Mouse (Mus musculus) brain, adult 2 months (tissue): ENCODE results near the gene Mynn.
"Not testable (repeated sequence)": the region's sequence is repeated elsewhere in the genome, so short reads cannot be mapped to it uniquely, and the experiment has no call there.

ENCODE experiments used
- DNase-seq: peaks from one replicate; pipeline ENCODE4 v3.0.0; 2011; ENCODE audit warnings: low read depth, low spot score

Mynn gene

GRCm38 (mm10) chr3:30602065-30602739 lies at the start of gene Mynn:
TSS of gene Mynn (plus strand) at chr3:30602065.
- peak; percentile 98 for DNase-seq

DNA sequence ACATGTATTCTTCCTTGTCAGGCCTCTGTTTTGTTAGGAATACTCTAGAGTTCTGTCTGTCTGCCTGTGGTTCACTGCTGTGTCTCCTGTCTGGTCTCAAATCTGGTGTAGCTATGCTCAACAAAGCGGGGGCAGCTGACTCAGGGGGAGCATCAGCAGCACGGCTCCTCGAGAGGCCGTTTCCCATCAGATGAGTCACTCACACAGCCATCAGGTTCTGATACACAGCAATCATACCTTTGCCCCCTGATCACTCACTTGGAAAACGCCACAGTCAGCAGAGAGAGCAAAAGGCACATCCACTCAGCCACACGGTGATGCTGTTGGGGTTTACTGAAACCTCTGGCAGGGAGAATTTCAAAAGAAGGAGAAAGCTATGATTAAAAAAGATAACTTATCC lies 48.1 kb upstream of the Mynn start:
- no peak for DNase-seq

GRCm38 (mm10) chr3:30560677-30561314 lies 41.1 kb upstream of the Mynn start:
- peak; percentile 23 for DNase-seq

GRCm38 (mm10) chr3:30566333-30566732 lies 35.5 kb upstream of the Mynn start:
- not testable (repeated sequence) for DNase-seq

DNA sequence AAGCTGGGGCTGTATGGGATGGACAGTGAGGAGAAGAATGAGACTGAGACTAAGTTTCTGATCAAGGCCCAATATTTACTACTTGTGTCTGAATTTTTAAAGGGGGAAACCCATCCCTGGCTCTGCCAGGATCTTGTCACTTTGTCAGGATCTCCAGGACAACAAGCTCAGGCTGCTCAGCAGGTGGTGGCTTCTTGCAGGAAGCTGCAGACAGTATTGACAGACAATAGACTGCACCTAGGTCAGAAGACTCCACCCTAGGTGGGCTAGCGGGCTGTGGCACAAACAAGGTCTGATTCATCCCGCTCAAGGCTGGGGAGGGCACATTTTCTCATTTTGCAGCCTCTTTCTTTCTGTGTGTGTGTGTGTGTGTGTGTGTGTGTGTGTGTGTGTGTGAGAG lies 28.3 kb upstream of the Mynn start:
- DNase-seq: no peak

DNA sequence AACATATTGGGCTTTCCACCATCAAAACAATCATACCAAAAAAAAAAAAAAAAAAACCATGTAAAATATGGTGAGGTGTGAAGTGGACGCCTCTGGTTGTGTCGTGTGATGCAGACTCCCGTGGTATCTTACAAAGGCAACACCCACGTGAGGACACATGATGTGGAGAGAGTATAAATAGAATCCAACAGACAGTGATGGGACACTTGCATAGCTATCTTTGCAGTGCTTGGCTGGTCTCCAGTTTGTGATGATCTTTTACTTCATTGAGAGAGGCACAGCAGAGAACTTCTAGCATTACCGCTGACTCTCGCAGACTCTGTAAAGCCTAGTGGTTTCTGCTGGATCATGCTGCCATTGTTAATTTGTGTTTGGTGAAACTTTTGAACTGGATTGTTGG lies 13.0 kb upstream of the Mynn start:
- DNase-seq: peak; percentile 52

GRCm38 (mm10) chr3:30592418-30592853 lies 9.4 kb upstream of the Mynn start:
- peak; percentile 88 for DNase-seq

- peak; percentile 78 for DNase-seq
Observed at GRCm38 (mm10) chr3:30593719-30594485, 8.0 kb upstream of the Mynn start.

DNA sequence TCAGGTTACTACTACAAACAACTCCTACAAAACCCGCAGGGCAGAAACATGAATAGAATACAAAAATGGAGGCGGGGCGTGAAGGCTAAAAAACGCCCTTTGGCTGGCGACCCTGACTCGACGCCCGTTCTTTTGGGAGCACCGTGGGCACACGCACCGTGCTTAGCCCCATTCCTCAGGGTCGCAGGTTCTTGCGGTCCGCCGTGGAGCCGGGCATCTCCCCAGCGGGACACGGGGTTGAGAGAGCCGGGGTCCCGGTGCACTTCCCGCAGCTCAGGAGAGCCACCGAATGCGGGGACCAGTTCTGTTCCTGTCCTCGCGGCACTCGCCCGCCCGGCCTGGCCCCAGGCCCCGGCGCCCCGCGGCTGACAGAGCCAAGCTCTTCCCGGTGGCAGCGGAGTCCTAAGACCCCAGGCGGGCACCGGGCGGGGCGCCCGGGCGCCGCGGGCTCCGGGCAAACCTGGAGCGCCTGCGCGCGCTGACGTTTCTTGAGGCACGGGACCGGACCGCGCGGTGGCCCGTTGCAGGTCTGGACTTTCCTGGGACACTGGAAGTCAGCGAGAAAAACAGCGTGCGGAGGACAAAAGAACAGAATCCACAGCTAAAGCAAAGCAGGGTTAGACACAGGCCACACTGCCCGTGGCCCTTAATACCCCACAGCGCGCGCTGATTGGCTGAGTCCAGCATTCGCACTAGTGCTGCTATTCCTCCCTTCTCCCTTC lies 6.6 kb upstream of the Mynn start:
- DNase-seq: peak; percentile 76

DNA sequence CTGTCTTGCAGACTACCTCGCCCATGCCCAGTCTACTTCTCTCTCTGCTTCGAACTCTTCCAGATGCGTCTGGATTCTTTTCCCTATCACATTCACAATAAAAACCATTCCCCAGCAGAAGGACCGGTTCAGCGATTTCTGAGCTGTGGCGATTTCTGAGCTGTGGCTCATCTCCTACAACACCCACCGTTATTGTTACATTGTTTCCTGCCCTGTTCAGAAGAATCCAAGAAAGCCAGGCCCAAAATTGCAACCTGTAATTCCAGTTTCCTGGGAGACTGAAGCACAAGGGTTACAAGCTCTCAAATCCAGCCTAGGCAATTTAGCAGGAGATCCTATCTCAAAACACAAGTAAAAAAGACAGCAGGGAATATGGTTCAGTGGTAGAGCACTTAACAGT lies 4.6 kb upstream of the Mynn start:
- DNase-seq: no peak

DNA sequence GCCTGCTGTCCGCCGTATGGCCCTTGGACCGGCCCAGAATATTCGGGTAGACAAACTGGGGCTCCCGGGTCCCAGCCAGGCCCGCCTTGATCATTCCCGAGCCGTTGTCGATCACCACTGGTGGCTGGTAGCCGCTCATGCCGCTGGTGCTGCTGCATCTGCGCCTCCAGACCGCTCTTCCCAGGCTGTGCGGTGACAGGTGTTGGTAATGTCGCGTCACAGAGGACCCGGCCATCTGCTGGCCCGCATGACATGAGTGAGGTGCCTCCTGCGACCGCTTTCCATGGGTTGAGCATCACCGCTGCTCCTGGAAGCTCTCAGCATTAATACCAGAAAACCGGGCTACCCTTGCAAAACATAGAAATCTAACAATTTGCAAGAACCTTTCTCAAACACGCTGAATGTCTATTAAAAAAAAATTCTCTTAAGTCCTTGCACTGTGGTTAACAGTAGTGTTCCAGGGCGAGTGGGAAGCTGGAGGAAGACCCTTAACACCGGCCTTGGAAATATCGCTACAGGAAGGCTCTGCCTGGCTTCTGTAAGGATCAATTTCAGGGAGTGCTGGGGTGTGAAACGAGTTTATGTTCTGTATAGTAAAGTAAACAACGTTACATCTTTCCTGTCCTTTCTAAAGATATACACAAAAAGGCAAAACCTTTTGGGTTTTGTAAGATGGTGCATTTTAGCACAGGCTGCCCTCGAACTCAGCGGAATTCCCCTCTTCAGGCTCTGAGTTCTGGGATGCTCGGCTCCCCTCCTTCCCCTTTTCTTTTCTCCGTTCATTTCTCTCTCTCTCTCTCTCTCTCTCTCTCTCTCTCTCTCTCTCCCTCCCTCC lies 1.9 kb upstream of the Mynn start, which contains the start of gene Actrt3:
TSS of gene Actrt3 (minus strand) at position 229 of the 835 bp plus-strand sequence.
- DNase-seq: peak; percentile 90

DNA sequence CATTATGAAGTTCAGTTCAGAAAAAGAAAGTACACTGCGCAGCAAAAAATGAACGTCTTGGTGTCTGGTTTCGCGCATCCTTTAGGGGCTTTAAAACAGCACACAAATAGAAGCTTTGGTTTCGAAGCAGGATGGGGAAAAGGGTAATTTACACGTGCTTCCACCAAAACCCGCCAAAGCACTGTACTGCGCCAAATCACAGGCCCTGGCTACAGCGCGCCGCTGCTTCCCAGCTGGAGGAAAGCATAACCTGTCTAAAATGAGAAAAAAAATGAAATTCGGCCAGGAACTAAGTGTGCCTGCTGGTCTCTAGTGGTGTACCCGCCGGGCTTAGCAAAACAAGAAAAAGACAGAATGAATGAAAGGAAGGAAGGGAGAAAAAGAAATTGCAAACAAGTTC lies 1.1 kb upstream of the Mynn start:
- DNase-seq: peak; percentile 73

DNA sequence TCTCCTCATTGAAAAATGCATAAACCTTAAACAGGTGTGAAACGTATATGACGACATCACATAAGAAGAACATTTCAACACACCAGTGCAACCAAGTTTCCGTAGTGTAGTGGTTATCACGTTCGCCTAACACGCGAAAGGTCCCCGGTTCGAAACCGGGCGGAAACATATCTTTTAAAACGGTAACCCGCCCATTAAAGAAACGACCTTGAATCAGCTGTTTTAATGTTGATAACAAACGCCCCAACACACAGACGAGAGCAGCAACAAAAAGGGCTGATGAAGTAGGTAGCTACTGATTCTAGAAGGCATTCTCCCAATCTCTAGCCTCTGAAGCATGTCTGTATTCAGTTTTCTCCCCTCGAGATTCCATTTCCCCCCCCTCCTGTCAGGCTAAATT lies 690 bp upstream of the Mynn start:
- DNase-seq: peak; percentile 89

DNA sequence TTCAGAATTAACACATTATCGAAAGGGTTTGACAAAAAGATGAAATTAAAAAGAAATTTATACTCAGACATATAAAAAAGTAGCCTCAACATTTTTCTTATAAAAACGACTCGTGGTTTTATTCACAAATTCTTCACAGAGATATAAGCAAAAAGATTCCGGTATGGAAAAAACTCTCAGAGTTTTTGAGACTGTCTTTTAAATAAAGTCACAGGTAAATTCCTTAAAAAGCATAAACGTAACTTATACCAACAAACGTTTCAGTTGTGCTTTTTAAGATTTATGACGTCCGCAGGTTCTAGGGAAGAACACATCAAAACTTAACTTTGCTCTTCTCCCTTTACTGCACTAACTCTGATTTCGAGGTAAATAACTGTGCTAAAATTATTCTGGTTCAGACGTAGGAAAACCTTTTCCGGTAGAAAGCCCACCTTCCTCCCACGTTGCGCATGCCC lies 228 bp upstream of the Mynn start:
- DNase-seq: no peak

DNA sequence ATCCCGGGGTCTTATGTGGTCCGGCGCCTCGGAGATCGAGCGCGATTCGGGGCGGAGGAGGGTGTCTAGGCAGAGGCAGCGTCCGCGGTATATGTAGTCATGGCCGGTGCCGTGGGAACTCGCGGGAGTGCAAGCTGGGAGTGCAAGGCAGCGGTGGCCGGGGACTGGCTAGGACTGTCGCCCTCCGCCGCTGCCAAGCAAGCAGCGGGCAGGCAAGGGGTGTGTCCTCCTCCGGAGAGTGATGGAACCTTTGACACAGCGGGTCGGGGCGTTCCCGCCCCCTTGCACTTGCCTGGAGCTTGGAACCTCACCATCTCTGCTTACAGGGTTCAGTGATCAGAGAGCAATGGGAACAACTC lies 854 bp downstream of the Mynn start:
- no peak for DNase-seq

- DNase-seq: no peak
Observed at GRCm38 (mm10) chr3:30603256-30603655, 1.4 kb downstream of the Mynn start.

GRCm38 (mm10) chr3:30608999-30609398 lies 7.1 kb downstream of the Mynn start:
- DNase-seq: no peak

- no peak for DNase-seq
Observed at GRCm38 (mm10) chr3:30610930-30611329, 9.1 kb downstream of the Mynn start.

DNA sequence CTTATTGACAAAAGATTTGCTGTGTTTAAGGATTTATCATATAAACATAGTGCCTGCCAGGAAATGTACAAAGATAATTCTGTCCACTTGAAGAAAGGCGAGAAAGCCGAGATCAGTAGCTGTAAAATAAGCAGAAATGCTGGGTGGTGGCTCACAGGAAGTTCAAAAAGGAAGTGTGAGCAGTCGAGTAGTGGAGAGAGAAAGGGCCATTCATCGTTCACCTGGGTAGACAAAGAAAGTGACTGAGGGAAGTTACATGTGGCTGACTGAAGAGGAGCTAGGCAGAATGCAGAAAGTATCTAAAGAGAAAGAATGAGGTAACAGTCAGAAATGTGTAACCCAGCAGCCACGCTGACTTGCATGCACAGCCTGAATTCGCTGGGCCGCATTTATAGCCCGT lies 18.3 kb downstream of the Mynn start:
- no peak for DNase-seq

GRCm38 (mm10) chr3:30633681-30634080 lies 31.8 kb downstream of the Mynn start:
- no peak for DNase-seq

DNA sequence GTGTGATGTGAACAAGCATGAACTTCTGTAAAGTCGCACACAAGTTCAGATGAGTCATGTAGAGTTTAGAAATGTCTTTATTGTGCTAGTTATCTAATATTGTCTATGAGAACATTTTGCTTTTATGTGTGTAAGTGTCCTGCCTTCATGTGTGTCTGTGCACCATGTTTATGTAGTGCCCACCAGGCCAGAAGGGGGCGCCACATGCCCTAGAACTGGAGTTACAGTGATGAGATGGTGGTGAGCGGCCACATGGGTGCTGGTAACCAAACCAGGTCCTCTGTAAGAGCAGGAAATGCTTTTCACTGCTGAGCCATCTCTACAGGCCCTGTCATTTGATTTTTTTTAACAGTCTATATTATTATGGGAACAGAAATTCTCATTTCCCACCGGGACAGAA lies 33.8 kb downstream of the Mynn start:
- no peak for DNase-seq
